Mouse (Mus musculus) E14TG2a.4 (cell line): ENCODE measurements around the gene Ptprcap.

Experiments used
- CTCF ChIP-seq: conservative IDR thresholded peaks from 2 replicates; pipeline ENCODE4 v1.5.1; 2014; ENCODE audit warnings: low read length
- NANOG ChIP-seq: IDR thresholded peaks from 2 replicates; pipeline ENCODE4 v1.6.1; 2014; ENCODE audit warnings: borderline replicate concordance, low read length, mixed read lengths
- POU5F1 ChIP-seq: IDR thresholded peaks from 2 replicates; pipeline ENCODE4 v1.6.1; 2014; ENCODE audit warnings: low read length, borderline replicate concordance

DNA sequence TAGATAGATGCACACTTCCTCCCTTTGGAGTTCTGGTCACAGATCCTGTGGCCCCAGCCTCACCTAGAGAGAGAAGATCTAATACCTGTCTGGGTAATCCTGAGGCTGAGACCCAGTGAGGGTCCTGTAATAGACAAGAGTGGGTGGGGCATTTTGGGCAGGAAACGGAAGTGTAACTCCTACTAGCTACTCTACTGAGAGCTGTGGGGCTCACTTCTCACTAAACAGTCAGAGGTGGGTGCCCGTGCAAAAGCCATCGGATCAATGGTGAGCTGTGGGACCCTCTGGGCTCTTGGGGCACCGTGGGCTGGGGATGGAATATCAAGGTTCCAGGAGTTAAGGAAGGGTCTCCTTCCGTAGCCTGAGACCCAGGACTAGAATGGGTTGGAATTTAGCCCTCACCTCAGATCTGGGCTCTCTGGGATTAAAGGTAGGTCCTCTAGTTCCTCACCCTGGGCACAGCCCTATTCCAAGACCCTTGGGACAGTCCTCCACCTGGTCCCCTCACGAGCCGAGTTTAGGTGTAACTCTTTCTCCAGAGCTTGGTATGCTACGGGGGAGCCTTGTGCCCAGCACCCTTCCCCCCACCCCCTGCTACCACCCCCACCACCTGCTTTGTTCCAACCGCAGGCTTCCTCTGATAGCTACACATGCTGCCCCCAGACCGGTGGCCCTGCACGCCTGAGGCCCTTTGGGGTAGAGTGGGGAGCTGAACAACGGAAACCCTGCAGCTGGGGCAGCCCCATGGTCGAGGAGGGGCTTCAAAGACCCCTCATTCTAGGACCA, 1.2 kb downstream of the Ptprcap start:
- TF ChIP-seq CTCF (no peak), NANOG (no peak), POU5F1 (no peak)
